ENCODE assay signal across 13 mouse cellular contexts in the genomic region with DNA sequence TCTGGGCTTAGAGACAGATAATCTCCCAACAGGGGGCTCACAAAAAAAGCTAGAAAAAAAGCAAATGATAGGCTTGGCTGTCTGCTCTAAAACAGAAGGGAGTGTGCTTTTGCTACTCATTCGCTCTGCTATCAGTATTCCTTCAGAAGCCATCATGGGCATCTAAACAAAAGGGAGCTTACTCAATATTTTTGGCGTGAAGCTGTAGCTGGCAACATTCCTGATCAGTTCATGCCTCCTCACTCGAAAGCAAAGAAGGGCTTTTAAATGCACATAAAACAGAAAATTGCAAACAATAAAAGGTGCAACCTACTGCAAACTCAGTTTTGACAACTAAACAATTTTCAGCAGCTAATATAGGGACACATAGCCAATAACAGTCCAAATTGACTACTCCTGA. TPM values are rescaled to one million over a fixed set of nuclear protein-coding genes. Genes with fewer than 3 reads are reported as not detected.
DNase-seq lines count a peak whose midpoint lies in the region; ATAC-seq lines count a peak whose summit lies in the region.
"Had no signal": no experiment of that assay in that cellular context is flagged by ENCODE, and none has a peak within 500 bp of the region (broad histone marks: within the 10 kb centered on the region; RNA-seq: fewer than 3 reads in every experiment).

No protein-coding gene starts in this region.

- peak; percentile 28 to 40 for DNase-seq in cerebellum, postnatal 36 days
- DNase-seq in cerebellum, postnatal 4 days (ENCODE audit: low spot score in 2 of 2), result no peak
- peak; percentile 41 for DNase-seq in layer of hippocampus, adult 11-12 months (ENCODE audit: low spot score)
- DNase-seq in layer of hippocampus, postnatal 25 days (ENCODE audit: extremely low spot score in 1 of 2, low spot score in 1 of 2), result no peak
- DNase-seq in ovary, postnatal 14 days (ENCODE audit: low spot score), result peak; percentile 11
- no peak for DNase-seq in ovary, postnatal 36 days (ENCODE audit: low spot score)
- no peak for DNase-seq in frontal cortex, postnatal 14 days (ENCODE audit: low spot score in 2 of 2)
- DNase-seq: kidney, adult 8-10 months; right cerebral cortex, postnatal 4 days had no signal

- H3K36me3 ChIP-seq in midbrain, embryonic 16.5 days (ENCODE audit: control insufficient read depth, insufficient read depth, low read length), result peaks cover 23% of the 10 kb centered on the region

- WGBS in midbrain, embryonic 16.5 days, result 42% methylated on average over 3 of the region's 3 CpGs

- ATAC-seq in midbrain, embryonic 16.5 days, result no peak

- H3K4me2 ChIP-seq in midbrain, embryonic 16.5 days (ENCODE audit: low read length), result no peak overlapping the region
- H3K4me2 ChIP-seq: embryonic facial prominence, embryonic 15.5 days; liver, embryonic 11.5 days had no signal

- H3K9me3 ChIP-seq in midbrain, embryonic 16.5 days (replicated peaks; ENCODE audit: control insufficient read depth, low read length, poor library complexity, severe bottlenecking), result no peaks in the 10 kb centered on the region
- H3K9me3 ChIP-seq: embryonic facial prominence, embryonic 15.5 days; G1E had no signal

- no peaks in the 10 kb centered on the region for H3K27me3 ChIP-seq in midbrain, embryonic 16.5 days (ENCODE audit: control insufficient read depth, insufficient read depth, low read depth, low read length)
- H3K27me3 ChIP-seq: embryonic facial prominence, embryonic 15.5 days had no signal

- no peak overlapping the region for H3K4me3 ChIP-seq in midbrain, embryonic 16.5 days (ENCODE audit: low read depth, low read length)
- H3K4me3 ChIP-seq: embryonic facial prominence, embryonic 15.5 days had no signal

- H3K27ac ChIP-seq in midbrain, embryonic 16.5 days (ENCODE audit: low read length), result peak overlapping the region; percentile 4; the same call in 1 of the 2 replicates
- H3K27ac ChIP-seq: embryonic facial prominence, embryonic 15.5 days had no signal

- H3K4me1 ChIP-seq in midbrain, embryonic 16.5 days (ENCODE audit: control insufficient read depth, insufficient read depth, low read length), result no peaks in the 10 kb centered on the region; the same call in 1 of the 2 replicates
- H3K4me1 ChIP-seq: embryonic facial prominence, embryonic 15.5 days had no signal

- no peak overlapping the region for H3K9ac ChIP-seq in midbrain, embryonic 16.5 days (ENCODE audit: low read depth, low read length)
- H3K9ac ChIP-seq: embryonic facial prominence, embryonic 15.5 days had no signal

RNA-seq across cellular contexts. Expression of gene Ino80d, which starts 59.1 kb away (rescaled TPM):
- total RNA-seq in layer of hippocampus, postnatal 25 days (2021), result 10 to 100 TPM; 23.6 to 30.6 TPM
- polyA plus RNA-seq in midbrain, embryonic 16.5 days (2015; fragmentation: Nextera tagmentation; extraction: Ambion mirVana), result 8.9 and 9.6 TPM in 2 replicates

Comparison
In these comparisons a context has a peak if more than half of its experiments do, and no peak if none do; other contexts are left out.
1. DNase-seq: peak in cerebellum, postnatal 36 days (2 of 2), layer of hippocampus, adult 11-12 months (single experiment) and ovary, postnatal 14 days (single experiment); none in cerebellum, postnatal 4 days (0 of 2), layer of hippocampus, postnatal 25 days (0 of 2), ovary, postnatal 36 days (single experiment) and frontal cortex, postnatal 14 days (0 of 2).